Mouse (Mus musculus) neural tube, embryonic 10.5 days (tissue): Measurements from ENCODE around the gene Gm9837.
"Not testable (repeated sequence)": the region's sequence is repeated elsewhere in the genome, so short reads cannot be mapped to it uniquely, and the experiment has no call there.

Experiments
- DNase-seq: peaks from one replicate; pipeline ENCODE4 v3.0.0-alpha.2; 2017; ENCODE audit warnings: low spot score; ENCODE audit errors: extremely low spot score

Gm9837 gene

GRCm38 (mm10) chr11:53456474-53457371, 13.6 kb downstream of the Gm9837 start, which contains the start of the genes Gm10447 and Shroom1:
Gm10447 (minus strand) TSS chr11:53457110.
Shroom1 (plus strand) TSS chr11:53457205.
- DNase-seq, result peak; percentile 66

- DNase-seq, result no peak
Measured at GRCm38 (mm10) chr11:53453031-53453430, 17.2 kb downstream of the Gm9837 start.

GRCm38 (mm10) chr11:53452396-53452795, 17.9 kb downstream of the Gm9837 start:
- DNase-seq, result no peak

GRCm38 (mm10) chr11:53451361-53451760, 18.9 kb downstream of the Gm9837 start:
- no peak for DNase-seq

GRCm38 (mm10) chr11:53450070-53450705, 20.1 kb downstream of the Gm9837 start:
- no peak for DNase-seq

GRCm38 (mm10) chr11:53448529-53448928, 21.8 kb downstream of the Gm9837 start:
- no peak for DNase-seq

- DNase-seq, result no peak
Measured at GRCm38 (mm10) chr11:53447996-53448395, 22.3 kb downstream of the Gm9837 start.

GRCm38 (mm10) chr11:53446183-53446582, 24.1 kb downstream of the Gm9837 start:
- no peak for DNase-seq

- no peak for DNase-seq
Measured at GRCm38 (mm10) chr11:53445562-53445961, 24.7 kb downstream of the Gm9837 start.

- DNase-seq, result no peak
Measured at GRCm38 (mm10) chr11:53443861-53444260, 26.4 kb downstream of the Gm9837 start.

GRCm38 (mm10) chr11:53441921-53442320, 28.4 kb downstream of the Gm9837 start:
- DNase-seq, result no peak

- DNase-seq, result no peak
Measured at GRCm38 (mm10) chr11:53436338-53436737, 33.9 kb downstream of the Gm9837 start.

- no peak for DNase-seq
Measured at GRCm38 (mm10) chr11:53435504-53435903, 34.8 kb downstream of the Gm9837 start.

- DNase-seq, result no peak
Measured at GRCm38 (mm10) chr11:53433057-53433456, 37.2 kb downstream of the Gm9837 start.

- no peak for DNase-seq
Measured at GRCm38 (mm10) chr11:53431347-53432056, 38.8 kb downstream of the Gm9837 start.

GRCm38 (mm10) chr11:53430670-53431346, 39.5 kb downstream of the Gm9837 start, which contains the start of the genes Uqcrq and Gdf9:
Uqcrq (minus strand) TSS chr11:53430831.
Gdf9 (plus strand) TSS chr11:53431023.
- peak; percentile 91 for DNase-seq

- DNase-seq, result no peak
Measured at GRCm38 (mm10) chr11:53430300-53430669, 40.0 kb downstream of the Gm9837 start.

GRCm38 (mm10) chr11:53429182-53429581, 41.1 kb downstream of the Gm9837 start:
- no peak for DNase-seq

- DNase-seq, result no peak
Measured at GRCm38 (mm10) chr11:53428716-53429057, 41.6 kb downstream of the Gm9837 start.

GRCm38 (mm10) chr11:53427993-53428715, 42.1 kb downstream of the Gm9837 start:
- DNase-seq, result no peak

GRCm38 (mm10) chr11:53426914-53427313, 43.4 kb downstream of the Gm9837 start:
- not testable (repeated sequence) for DNase-seq
